ENCODE assay signal across 9 mouse cellular contexts in genomic region chr13:59180781-59181180, GRCm38 (mm10).
DNase-seq lines count a peak whose midpoint lies in the region; ATAC-seq and TF ChIP-seq lines count a peak whose summit lies in the region.
"Had no signal": no experiment of that assay in that cellular context is flagged by ENCODE, and none has a peak within 500 bp of the region (broad histone marks: within the 10 kb centered on the region; RNA-seq: fewer than 3 reads in every experiment).

No protein-coding gene starts in this region.

- H3K27ac ChIP-seq in hindbrain, embryonic 14.5 days, result no peak overlapping the region
- H3K27ac ChIP-seq in hindbrain, embryonic 10.5 days, result no peak overlapping the region
- H3K27ac ChIP-seq in midbrain, postnatal 0 days (ENCODE audit: low read depth, low read length), result peak overlapping the region; percentile 57; the same call in 1 of the 2 replicates

- no peaks in the 10 kb centered on the region for H3K36me3 ChIP-seq in hindbrain, embryonic 14.5 days (replicated peaks; ENCODE audit: control insufficient read depth, insufficient read depth)
- H3K36me3 ChIP-seq in hindbrain, embryonic 10.5 days, result no peaks in the 10 kb centered on the region
- H3K36me3 ChIP-seq in midbrain, postnatal 0 days (ENCODE audit: insufficient read depth, low read length), result no peaks in the 10 kb centered on the region

- H3K27me3 ChIP-seq in hindbrain, embryonic 14.5 days (ENCODE audit: control insufficient read depth, insufficient read depth, low read length), result no peaks in the 10 kb centered on the region
- no peaks in the 10 kb centered on the region for H3K27me3 ChIP-seq in hindbrain, embryonic 10.5 days (ENCODE audit: insufficient read depth, poor library complexity, severe bottlenecking)
- H3K27me3 ChIP-seq in midbrain, postnatal 0 days (ENCODE audit: insufficient read depth, low read length), result no peaks in the 10 kb centered on the region

- 0 out of 2 replicates have a peak, but pooled peaks cover 6% of the 10 kb centered on the region for H3K9me3 ChIP-seq in hindbrain, embryonic 14.5 days (ENCODE audit: control insufficient read depth, low read length)
- peaks cover 4% of the 10 kb centered on the region; the same call in 1 of the 2 replicates for H3K9me3 ChIP-seq in hindbrain, embryonic 10.5 days
- H3K9me3 ChIP-seq in midbrain, postnatal 0 days (ENCODE audit: low read length), result no peaks in the 10 kb centered on the region

- TF ChIP-seq CTCF in midbrain, postnatal 0 days (IDR thresholded peaks at IDR 0.05), result no peak

- no peaks in the 10 kb centered on the region for H3K4me1 ChIP-seq in hindbrain, embryonic 14.5 days (replicated peaks; ENCODE audit: control insufficient read depth, insufficient read depth, low read length)
- H3K4me1 ChIP-seq in hindbrain, embryonic 10.5 days (replicated peaks), result peaks cover 13% of the 10 kb centered on the region
- no peaks in the 10 kb centered on the region for H3K4me1 ChIP-seq in midbrain, postnatal 0 days (ENCODE audit: insufficient read depth, low read length)

- H3K4me3 ChIP-seq in hindbrain, embryonic 14.5 days (replicated peaks; ENCODE audit: low read length), result no peak overlapping the region
- no peak overlapping the region for H3K4me3 ChIP-seq in hindbrain, embryonic 10.5 days
- H3K4me3 ChIP-seq in midbrain, postnatal 0 days (ENCODE audit: low read depth, low read length), result no peak overlapping the region

- WGBS in hindbrain, embryonic 14.5 days, result 57% methylated on average over 10 of the region's 10 CpGs
- 79% methylated on average over 10 of the region's 10 CpGs for WGBS in hindbrain, embryonic 10.5 days
- 44% methylated on average over 10 of the region's 10 CpGs for WGBS in midbrain, postnatal 0 days

- peak overlapping the region; percentile 1; the same call in 1 of the 2 replicates for H3K4me2 ChIP-seq in hindbrain, embryonic 14.5 days (replicated peaks)
- H3K4me2 ChIP-seq in midbrain, postnatal 0 days (ENCODE audit: low read depth, low read length, poor library complexity, severe bottlenecking), result peak overlapping the region; percentile 22; the same call in 1 of the 2 replicates

- DNase-seq in cerebellum, postnatal 10 days, result peak; percentile 77 to 80
- no peak for DNase-seq in cerebellum, adult 9-11 months
- DNase-seq in hindbrain, embryonic 14.5 days (ENCODE audit: low spot score), result no peak
- DNase-seq in hindbrain, embryonic 10.5 days (ENCODE audit: low spot score), result no peak
- peak; percentile 29 for DNase-seq in layer of hippocampus, adult 9-10 months (ENCODE audit: low spot score)
- peak; percentile 71 for DNase-seq in midbrain, postnatal 0 days (ENCODE audit: low spot score)
- no peak for DNase-seq in ovary, adult 18-20 months (ENCODE audit: low spot score)
- DNase-seq in adipocyte (ENCODE audit: low spot score), result no peak
- DNase-seq: thymus, postnatal 14 days had no signal

- no peak for ATAC-seq in hindbrain, embryonic 14.5 days (ENCODE audit: low FRiP score)
- no peak for ATAC-seq in midbrain, postnatal 0 days (ENCODE audit: low FRiP score)

- H3K9ac ChIP-seq in hindbrain, embryonic 14.5 days, result no peak overlapping the region
- no peak overlapping the region for H3K9ac ChIP-seq in midbrain, postnatal 0 days (replicated peaks; ENCODE audit: low read length, poor library complexity, severe bottlenecking)

Comparison
In these comparisons a context has a peak if more than half of its experiments do, and no peak if none do; other contexts are left out.
1. DNase-seq: peak in cerebellum, postnatal 10 days (2 of 2), layer of hippocampus, adult 9-10 months (single experiment) and midbrain, postnatal 0 days (single experiment); none in cerebellum, adult 9-11 months (single experiment), hindbrain, embryonic 14.5 days (single experiment), hindbrain, embryonic 10.5 days (single experiment), ovary, adult 18-20 months (single experiment) and adipocyte (single experiment).